Mouse (Mus musculus) left cerebral cortex, adult 11 months (tissue): ENCODE measurements around the gene Gfm1.

ENCODE experiments used
- DNase-seq: peaks from one replicate; pipeline ENCODE4 v3.0.0; 2022; ENCODE audit warnings: low spot score

The Gfm1 gene

GRCm38 (mm10) chr3:67429999-67430380 lies at the start of gene Gfm1:
TSS of gene Gfm1 (plus strand) at chr3:67430096.
- peak; percentile 75 for DNase-seq

- no peak for DNase-seq
Measured at GRCm38 (mm10) chr3:67429338-67429998, 428 bp upstream of the Gfm1 start.

- DNase-seq, result no peak
Measured at GRCm38 (mm10) chr3:67434011-67434410, 4.1 kb downstream of the Gfm1 start.

GRCm38 (mm10) chr3:67447143-67447542 lies 17.2 kb downstream of the Gfm1 start:
- DNase-seq, result no peak

GRCm38 (mm10) chr3:67449660-67450059 lies 19.8 kb downstream of the Gfm1 start:
- DNase-seq, result no peak

GRCm38 (mm10) chr3:67450601-67451210 lies 20.8 kb downstream of the Gfm1 start:
- no peak for DNase-seq

GRCm38 (mm10) chr3:67459881-67460280 lies 30.0 kb downstream of the Gfm1 start:
- no peak for DNase-seq

GRCm38 (mm10) chr3:67462015-67462414 lies 32.1 kb downstream of the Gfm1 start:
- no peak for DNase-seq

GRCm38 (mm10) chr3:67462578-67462977 lies 32.7 kb downstream of the Gfm1 start:
- no peak for DNase-seq

- no peak for DNase-seq
Measured at GRCm38 (mm10) chr3:67463001-67463400, 33.1 kb downstream of the Gfm1 start.

GRCm38 (mm10) chr3:67463450-67464372 lies 33.8 kb downstream of the Gfm1 start, which contains the start of gene Lxn:
TSS of gene Lxn (minus strand) at chr3:67463926.
- DNase-seq, result peak; percentile 38

- DNase-seq, result no peak
Measured at GRCm38 (mm10) chr3:67466576-67466975, 36.7 kb downstream of the Gfm1 start.

GRCm38 (mm10) chr3:67467281-67467680 lies 37.4 kb downstream of the Gfm1 start:
- no peak for DNase-seq

- no peak for DNase-seq
Measured at GRCm38 (mm10) chr3:67471408-67472127, 41.7 kb downstream of the Gfm1 start.

- DNase-seq, result no peak
Measured at GRCm38 (mm10) chr3:67473438-67473837, 43.5 kb downstream of the Gfm1 start.

- no peak for DNase-seq
Measured at GRCm38 (mm10) chr3:67479806-67480205, 49.9 kb downstream of the Gfm1 start.

GRCm38 (mm10) chr3:67482400-67482799 lies 52.5 kb downstream of the Gfm1 start:
- DNase-seq, result no peak

- no peak for DNase-seq
Measured at GRCm38 (mm10) chr3:67485233-67485632, 55.3 kb downstream of the Gfm1 start.

GRCm38 (mm10) chr3:67490156-67490555 lies 60.3 kb downstream of the Gfm1 start:
- DNase-seq, result no peak

- peak; percentile 9 for DNase-seq
Measured at GRCm38 (mm10) chr3:67492086-67492869, 62.4 kb downstream of the Gfm1 start.

GRCm38 (mm10) chr3:67493132-67493531 lies 63.2 kb downstream of the Gfm1 start:
- DNase-seq, result no peak
